Mouse (Mus musculus) spleen, adult 2 months (tissue): ENCODE data around the gene Disp1. TPM values are rescaled to one million over a fixed set of nuclear protein-coding genes. Genes with fewer than 3 reads are reported as not detected.

ENCODE experiments used
- DNase-seq, 2 experiments: peaks; one replicate each; pipeline versions ENCODE4 v3.0.0 to v3.0.0-alpha.2; 2012 to 2021; ENCODE audit warnings: low spot score in 2 of 2, low read depth in 1 of 2
- H3K27ac ChIP-seq: fragments of 200-500 bp; 2 replicates; pipeline ENCODE4 v1.5.1; 2012; ENCODE audit warnings: low read length, inconsistent platforms; ENCODE audit not compliant: insufficient read depth
- H3K27me3 ChIP-seq: fragments of 200-500 bp; 2 replicates; pipeline ENCODE4 v1.6.1; 2012; ENCODE audit warnings: mild to moderate bottlenecking, moderate library complexity, low read length, inconsistent platforms; ENCODE audit not compliant: control insufficient read depth, insufficient read depth
- H3K36me3 ChIP-seq: fragments of 200-500 bp; 2 replicates; pipeline ENCODE4 v1.6.1; 2012; ENCODE audit warnings: mild to moderate bottlenecking, low read length, inconsistent platforms; ENCODE audit not compliant: control insufficient read depth, insufficient read depth
- H3K4me1 ChIP-seq: fragments of 200-500 bp; 2 replicates; pipeline ENCODE4 v1.6.1; 2011; ENCODE audit warnings: inconsistent platforms; ENCODE audit not compliant: control insufficient read depth, insufficient read depth, insufficient read length
- H3K4me3 ChIP-seq: fragments of 200-500 bp; 2 replicates; pipeline ENCODE4 v1.5.1; 2011; ENCODE audit warnings: mild to moderate bottlenecking, inconsistent platforms; ENCODE audit not compliant: insufficient read depth, insufficient read length; ENCODE audit errors: extremely low read depth
- CTCF ChIP-seq: fragments of 200-500 bp; IDR thresholded peaks from 2 replicates; pipeline ENCODE4 v1.5.1; 2011; ENCODE audit warnings: mild to moderate bottlenecking, inconsistent platforms; ENCODE audit not compliant: insufficient read depth, insufficient read length, insufficient replicate concordance; ENCODE audit errors: extremely low read depth
- POLR2A ChIP-seq: fragments of 200-500 bp; IDR thresholded peaks from 2 replicates; pipeline ENCODE4 v1.6.1; 2011; ENCODE audit warnings: low read depth, low read length, inconsistent platforms
- WGBS: fragments of 180-500 bp; shearing (Covaris S2); methylation state at CpG from one replicate; pipeline ENCODE4 v1.1.7; 2018; 5-methylcytosine and 5-hydroxymethylcytosine counted together
- polyA plus RNA-seq: library from polyadenylated mRNA; depleted of rRNA; stranded (reverse); fragments of >200 nt; gene quantifications from 2 replicates; pipeline ENCODE4 v1.2.3, GENCODE M21; 2012

The Disp1 gene
- polyA plus RNA-seq, 1 experiment: 8.5 TPM

GRCm38 (mm10) chr1:183047191-183047912 lies 174.0 kb downstream of the Disp1 start:
- no peak overlapping the region for H3K4me3 ChIP-seq
- TF ChIP-seq POLR2A: no peak
- H3K27ac ChIP-seq: no peak overlapping the region
- 74% methylated on average over 7 of the region's 7 CpGs for WGBS
- no peak for DNase-seq
- H3K4me1 ChIP-seq: no peaks in the 10 kb centered on the region
- no peaks in the 10 kb centered on the region for H3K36me3 ChIP-seq
- no peaks in the 10 kb centered on the region for H3K27me3 ChIP-seq

DNA sequence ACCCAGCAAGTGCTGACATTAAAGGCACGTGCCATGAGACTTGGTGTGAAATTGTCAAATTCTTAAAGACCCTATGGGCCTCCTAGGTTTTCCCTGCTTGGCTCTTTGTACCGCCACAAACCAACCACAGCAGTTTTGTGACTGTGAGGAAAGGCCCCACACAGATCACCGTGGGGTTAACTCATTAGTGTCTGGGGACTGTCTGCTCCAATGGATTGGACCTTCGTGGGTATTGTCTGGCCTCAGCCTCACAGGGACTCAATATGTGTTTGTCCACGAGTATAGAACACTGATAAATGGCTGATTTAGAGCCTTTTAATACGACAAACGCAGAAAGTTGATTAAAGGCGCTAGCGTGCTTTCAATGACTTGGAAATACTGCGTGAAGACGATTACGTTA lies 175.2 kb downstream of the Disp1 start:
- no peak overlapping the region for H3K27ac ChIP-seq
- DNase-seq: no peak
- H3K27me3 ChIP-seq: no peaks in the 10 kb centered on the region
- 85% methylated on average over 12 of the region's 12 CpGs for WGBS
- H3K4me3 ChIP-seq: no peak overlapping the region
- H3K36me3 ChIP-seq: no peaks in the 10 kb centered on the region
- no peak for TF ChIP-seq POLR2A
- no peak for TF ChIP-seq CTCF
- no peaks in the 10 kb centered on the region for H3K4me1 ChIP-seq

GRCm38 (mm10) chr1:183043161-183043812 lies 178.0 kb downstream of the Disp1 start:
- Histone ChIP-seq H3K4me1 (no peaks in the 10 kb centered on the region), H3K27me3 (no peaks in the 10 kb centered on the region), H3K36me3 (no peaks in the 10 kb centered on the region), H3K4me3 (no peak overlapping the region), H3K27ac (no peak overlapping the region)
- DNase-seq: no peak
- 85% methylated on average over 13 of the region's 13 CpGs for WGBS
- TF ChIP-seq CTCF: no peak
- TF ChIP-seq POLR2A: no peak

DNA sequence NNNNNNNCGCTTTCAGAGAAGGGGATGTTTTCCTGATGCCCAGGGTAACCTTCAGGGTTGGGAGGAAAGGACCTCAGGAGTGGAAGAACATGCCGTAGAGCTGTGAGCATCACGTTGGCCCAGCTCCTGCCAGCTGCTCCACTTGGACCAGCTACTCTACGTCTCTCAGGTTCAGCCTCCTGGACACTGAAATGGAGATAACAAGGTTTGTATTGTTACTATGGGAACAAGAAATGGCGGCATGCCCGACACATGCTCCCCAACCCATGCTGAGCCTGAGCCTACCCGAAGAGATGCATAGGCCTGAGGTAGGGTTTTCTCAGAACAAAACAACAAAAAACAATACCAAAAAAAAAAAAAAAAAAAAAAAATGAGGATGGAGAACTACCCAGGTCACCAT lies 179.6 kb downstream of the Disp1 start:
- Histone ChIP-seq H3K4me3 (no peak overlapping the region), H3K27me3 (no peaks in the 10 kb centered on the region), H3K27ac (no peak overlapping the region), H3K4me1 (no peaks in the 10 kb centered on the region), H3K36me3 (no peaks in the 10 kb centered on the region)
- WGBS: 89% methylated on average over 6 of the region's 7 CpGs
- TF ChIP-seq POLR2A (no peak), CTCF (no peak)
- DNase-seq: no peak

- TF ChIP-seq CTCF (no peak), POLR2A (no peak)
Measured at GRCm38 (mm10) chr1:183040847-183041382, 180.4 kb downstream of the Disp1 start.

GRCm38 (mm10) chr1:183039881-183040708 lies 181.2 kb downstream of the Disp1 start:
- H3K27me3 ChIP-seq: no peaks in the 10 kb centered on the region
- H3K4me3 ChIP-seq: no peak overlapping the region
- no peaks in the 10 kb centered on the region for H3K36me3 ChIP-seq
- H3K27ac ChIP-seq: no peak overlapping the region
- no peak for DNase-seq
- 80% methylated on average over 6 of the region's 6 CpGs for WGBS
- H3K4me1 ChIP-seq: no peaks in the 10 kb centered on the region
- TF ChIP-seq CTCF (no peak), POLR2A (no peak)

More at GRCm38 (mm10) chr1:183040847-183041382, 180.4 kb downstream of the Disp1 start:
- H3K4me3 ChIP-seq: no peak overlapping the region
- 32% methylated on average over 11 of the region's 11 CpGs for WGBS
- H3K4me1 ChIP-seq: no peaks in the 10 kb centered on the region
- no peak overlapping the region for H3K27ac ChIP-seq
- DNase-seq: no peak
- H3K36me3 ChIP-seq: no peaks in the 10 kb centered on the region
- no peaks in the 10 kb centered on the region for H3K27me3 ChIP-seq
